Mouse (Mus musculus) thymus, adult 2 months (tissue): ENCODE data around the gene 1700123O20Rik.

Experiments
- CTCF ChIP-seq: fragments of 200-500 bp; IDR thresholded peaks from 2 replicates; pipeline ENCODE4 v1.5.1; 2012; ENCODE audit warnings: mild to moderate bottlenecking, control low read depth, low read length, moderate library complexity, borderline replicate concordance; ENCODE audit not compliant: control insufficient read depth, poor library complexity, insufficient read depth; ENCODE audit errors: extremely low read depth
- POLR2A ChIP-seq: fragments of 200-500 bp; IDR thresholded peaks from 2 replicates; pipeline ENCODE4 v1.6.1; 2012; ENCODE audit warnings: mild to moderate bottlenecking, low read length, control low read depth, moderate library complexity; ENCODE audit not compliant: control insufficient read depth, poor library complexity, insufficient read depth; ENCODE audit errors: extremely low read depth

DNA sequence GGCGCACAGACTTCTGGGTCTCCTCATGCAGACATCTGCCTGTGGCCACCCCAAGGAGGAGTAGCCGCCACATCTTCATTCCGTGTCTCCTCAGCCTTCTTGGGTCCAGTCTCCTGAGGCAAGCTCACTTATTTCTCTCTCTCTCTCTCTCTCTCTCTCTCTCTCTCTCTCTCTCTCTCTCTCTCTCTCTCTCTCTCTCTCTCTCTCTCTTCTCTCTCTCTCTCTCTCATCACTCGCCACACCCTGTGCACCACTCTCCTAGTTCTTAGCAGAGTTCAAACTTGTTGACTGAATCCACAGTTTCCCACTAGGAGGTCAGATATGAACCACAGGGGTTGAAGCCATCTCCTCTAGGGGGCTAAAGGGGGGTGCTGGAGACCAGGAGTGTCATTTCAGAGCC lies 12.7 kb downstream of the 1700123O20Rik start, which contains the start of gene Gm29776:
- TF ChIP-seq POLR2A (no peak), CTCF (no peak)
